Mouse (Mus musculus): ENCODE results near the gene Gm20388.
A peak's percentile ranks its signal among the peaks of the same experiment; 100 is the strongest.
"Not testable (repeated sequence)": the region's sequence is repeated elsewhere in the genome, so short reads cannot be mapped to it uniquely, and the experiment has no call there.

Gm20388 gene

DNA sequence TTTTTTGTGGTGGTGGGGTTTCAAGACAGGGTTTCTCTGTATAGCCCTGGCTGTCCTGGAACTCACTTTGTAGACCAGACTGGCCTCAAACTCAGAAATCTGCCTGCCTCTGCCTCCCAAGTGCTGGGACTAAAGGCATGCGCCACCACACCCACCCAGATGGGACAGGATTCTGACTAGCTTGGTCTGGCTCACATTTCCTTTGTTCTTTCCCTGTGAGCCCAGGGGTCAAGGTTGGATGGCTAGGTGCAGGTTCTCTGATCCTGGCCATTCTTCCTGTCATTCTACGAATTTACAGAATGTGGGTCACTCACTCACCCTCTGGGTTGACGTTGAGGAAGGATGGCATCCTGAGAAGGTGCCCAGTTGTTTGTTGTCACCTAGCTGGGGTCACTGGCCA lies 423.6 kb downstream of the Gm20388 start:
- not testable (repeated sequence) for DNase-seq (ENCODE audit: low spot score in 2 of 2)

DNA sequence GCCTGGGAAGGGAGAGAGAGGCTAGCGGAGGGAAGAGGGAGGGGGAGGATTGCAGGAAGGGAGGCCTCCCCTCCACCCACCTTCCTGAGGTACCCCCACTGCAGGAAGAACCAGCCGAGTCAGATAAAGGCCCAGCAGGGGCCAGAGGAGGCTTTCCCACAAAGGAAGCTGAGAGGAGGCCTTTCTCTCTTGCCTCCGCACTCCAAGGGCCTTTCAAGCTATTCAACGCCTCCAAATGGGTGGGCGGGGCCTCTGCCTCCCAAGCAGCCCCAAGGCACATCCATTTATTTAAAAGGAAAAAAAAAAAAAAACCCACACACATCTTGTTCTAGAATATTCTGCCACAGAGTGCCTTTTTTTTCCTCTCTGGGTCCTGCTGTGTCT lies 424.2 kb downstream of the Gm20388 start:
- DNase-seq (ENCODE audit: low spot score in 2 of 2) = no peak

DNA sequence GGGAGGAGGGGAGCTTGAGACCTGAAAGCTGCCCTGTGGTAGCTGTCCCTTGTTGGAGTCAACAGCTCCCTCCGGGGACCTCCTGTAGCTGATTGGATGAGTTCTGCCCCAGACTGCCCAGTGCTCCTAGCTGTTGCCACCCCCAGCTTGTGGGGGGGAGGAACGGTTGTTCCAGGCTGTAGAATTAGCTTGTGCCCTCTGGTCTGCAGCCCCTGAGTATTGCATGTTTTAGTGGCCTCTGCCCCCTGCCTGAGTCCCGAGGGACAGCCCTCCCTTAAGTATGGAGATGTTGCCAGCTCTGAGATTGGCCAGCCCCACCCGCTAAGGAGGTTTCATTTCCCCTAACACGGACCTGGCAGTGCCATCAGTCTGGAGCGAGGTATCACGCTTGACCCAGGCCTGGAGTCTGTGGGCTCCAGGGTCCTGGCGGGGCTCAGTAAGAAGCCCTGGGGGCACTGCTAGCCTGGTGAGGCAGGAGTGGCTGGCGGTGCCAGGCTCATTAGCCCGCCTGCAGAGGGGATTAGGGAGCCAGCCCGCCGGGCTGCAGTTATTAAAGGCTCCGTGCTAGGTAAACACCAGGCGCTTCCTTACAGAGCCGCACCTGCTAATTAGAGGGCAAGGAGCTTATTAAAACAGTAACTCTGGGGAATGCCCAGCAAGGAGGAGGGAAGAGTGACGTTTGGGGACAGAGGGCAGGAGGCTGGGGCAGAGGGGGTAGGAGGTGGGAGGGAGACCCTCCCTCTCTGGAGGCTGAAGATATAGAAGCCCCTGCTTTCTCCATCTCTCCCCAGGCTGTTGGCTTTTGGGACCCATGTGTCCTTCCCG lies 424.8 kb downstream of the Gm20388 start:
- peak in 1 of 2 experiments; percentile 35 for DNase-seq (ENCODE audit: low spot score in 2 of 2)

DNA sequence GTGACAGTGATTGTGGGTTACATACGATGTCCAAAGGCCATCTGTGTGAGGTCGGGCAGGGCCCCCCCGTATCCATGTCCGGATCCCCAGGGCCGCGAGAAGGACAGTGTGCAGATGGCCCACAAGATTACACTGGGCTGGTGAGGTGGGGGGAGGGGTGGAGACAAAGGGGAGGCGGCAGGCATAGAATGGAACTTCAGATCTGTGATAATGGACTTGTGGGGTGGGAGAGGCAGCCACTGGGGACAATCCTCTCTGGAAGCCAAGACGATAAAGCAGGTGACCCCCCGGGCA lies 425.4 kb downstream of the Gm20388 start:
- no peak for DNase-seq (ENCODE audit: low spot score in 2 of 2)

DNA sequence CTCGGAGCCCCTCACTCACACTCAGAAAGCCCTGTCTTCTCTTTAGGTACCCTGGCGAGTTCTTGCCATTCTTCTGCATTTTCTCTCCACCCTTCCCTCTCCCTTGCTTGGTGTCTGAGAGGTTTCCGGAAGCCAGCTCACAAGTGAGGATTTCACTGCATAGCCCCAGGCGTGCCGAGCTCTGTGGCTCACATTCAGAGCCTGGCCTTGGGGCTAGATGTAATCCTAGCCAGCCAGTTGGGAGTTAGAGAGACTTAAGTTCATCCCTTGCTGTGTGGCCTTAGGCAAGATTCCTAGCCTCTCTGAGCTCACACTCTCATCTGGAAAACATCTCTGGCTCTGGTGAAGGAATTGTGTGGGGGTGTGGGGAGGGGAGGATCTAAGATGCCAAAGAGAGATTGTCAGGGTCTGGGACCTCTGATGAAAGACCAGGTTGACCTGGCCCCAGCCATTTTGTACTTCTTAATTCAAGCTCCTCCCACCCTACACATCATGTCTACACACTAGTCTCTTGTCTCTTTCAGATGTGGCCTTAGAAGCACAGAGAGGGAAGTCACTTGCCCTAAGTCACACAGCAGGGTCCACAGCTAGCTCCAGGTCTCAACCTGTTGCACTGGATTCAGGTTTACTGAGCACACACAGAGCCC lies 426.4 kb downstream of the Gm20388 start:
- no peak for DNase-seq (ENCODE audit: low spot score in 2 of 2)

DNA sequence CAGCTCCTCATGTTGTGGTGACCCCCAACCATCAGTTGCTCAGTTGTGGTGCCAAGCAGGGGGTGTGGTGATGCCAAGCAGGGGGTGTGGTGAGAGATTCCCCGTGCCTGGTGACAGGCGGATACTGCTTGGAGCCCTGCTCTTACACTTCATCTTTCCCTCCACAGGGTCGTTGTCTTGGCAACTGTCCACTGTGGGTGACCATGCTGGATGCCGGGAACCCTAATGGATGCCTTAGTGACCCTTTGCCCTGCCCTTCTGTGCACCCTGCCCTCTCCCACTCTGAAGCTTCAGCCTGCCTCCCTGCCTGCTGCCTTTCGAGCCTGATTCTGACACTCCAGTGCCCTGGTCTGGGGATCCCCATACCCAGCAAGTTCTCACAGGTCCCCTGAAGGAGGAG lies 427.0 kb downstream of the Gm20388 start:
- no peak for DNase-seq (ENCODE audit: low spot score in 2 of 2)

DNA sequence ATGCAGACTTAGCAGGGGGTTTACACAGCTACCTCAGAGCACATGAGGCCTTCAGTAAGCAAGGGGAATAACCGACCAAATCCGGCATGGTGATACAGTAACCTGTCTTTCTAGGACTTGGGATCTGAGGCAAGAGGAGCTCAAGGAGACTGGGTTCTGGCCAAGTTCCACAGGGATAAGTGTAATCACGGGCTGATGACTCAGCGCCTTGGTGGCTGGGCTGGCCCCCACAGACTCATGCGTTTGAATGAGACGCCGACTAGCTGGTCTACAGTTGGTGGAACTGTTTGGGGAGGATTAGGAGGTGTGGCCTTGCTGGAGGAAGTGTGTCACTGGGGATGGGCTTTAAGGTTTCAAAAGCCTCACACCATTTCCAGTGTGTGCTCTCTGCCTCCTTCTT lies 428.0 kb downstream of the Gm20388 start:
- no peak for DNase-seq (ENCODE audit: low spot score in 2 of 2)

DNA sequence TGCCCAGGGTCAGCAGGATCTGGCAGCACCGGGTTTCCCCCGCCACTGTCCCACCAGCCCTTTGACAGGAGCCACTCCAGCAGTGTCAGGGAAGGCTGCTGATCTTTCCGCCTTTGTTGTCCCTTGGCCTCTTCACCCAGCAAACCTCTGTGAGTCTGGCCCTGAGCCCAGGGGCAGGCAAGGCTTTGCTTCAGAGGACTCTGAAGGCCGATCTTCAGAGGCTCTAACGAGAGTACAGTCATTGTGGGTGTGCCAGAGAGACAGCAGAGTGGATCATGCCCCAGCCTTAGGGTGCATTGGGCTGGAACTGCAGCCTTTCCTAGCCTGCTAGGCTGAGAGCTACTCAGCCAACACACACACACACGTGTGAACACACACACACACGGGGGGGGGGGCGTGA lies 429.1 kb downstream of the Gm20388 start:
- DNase-seq (ENCODE audit: low spot score in 2 of 2) = no peak

DNA sequence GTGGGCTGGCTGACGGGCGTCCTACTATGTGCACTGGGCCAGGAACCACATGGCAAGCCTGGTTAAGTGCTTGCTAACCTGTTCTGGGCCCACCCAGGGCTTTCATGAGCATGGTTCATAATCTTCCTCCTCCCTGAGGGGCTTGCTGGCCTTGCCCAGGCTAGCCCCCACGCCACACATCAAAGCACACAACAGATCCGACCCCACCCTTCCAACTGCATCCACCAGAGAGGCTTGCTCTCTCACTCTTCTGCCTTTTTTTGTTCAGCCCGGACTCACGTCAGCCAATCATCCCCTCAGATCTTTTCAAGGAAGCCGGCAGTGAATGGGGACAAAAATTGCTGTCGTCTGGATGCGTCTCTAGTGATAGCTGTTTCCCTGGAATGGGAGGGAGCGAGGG lies 430.5 kb downstream of the Gm20388 start:
- no peak for DNase-seq (ENCODE audit: low spot score in 2 of 2)

DNA sequence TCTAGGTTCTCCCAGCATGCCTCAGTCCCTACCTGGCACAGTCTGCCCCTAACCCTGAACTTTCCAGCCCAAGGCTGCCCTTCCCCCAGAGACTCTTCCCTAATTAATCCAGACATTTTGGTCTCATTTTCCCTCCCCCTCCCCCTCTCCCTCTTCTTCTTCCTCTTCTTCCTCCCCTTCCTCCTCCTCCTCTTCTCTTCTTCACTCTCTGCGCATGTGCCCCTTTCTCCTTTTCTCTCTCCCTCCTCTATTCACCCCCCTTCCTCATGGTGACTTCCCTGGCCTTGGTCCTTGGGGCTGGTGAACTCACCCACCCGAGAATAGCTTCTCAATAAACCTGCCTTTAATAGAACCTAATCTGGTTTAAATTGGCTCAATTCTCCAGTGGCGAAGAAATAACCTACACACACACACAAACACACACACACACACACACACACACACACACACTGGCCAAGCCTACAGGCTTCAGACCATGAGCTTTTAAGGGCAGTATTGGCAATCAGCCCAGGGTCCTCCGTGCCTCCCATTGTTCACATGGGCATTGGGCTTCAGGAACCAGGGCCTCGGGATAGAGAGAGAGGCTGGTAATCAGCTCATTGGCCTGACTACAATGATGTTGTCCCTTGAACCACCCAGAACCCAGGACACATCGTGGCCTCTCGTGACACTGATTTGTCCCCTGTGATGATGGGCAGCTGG lies 432.4 kb downstream of the Gm20388 start:
- DNase-seq (ENCODE audit: low spot score in 2 of 2) = no peak

DNA sequence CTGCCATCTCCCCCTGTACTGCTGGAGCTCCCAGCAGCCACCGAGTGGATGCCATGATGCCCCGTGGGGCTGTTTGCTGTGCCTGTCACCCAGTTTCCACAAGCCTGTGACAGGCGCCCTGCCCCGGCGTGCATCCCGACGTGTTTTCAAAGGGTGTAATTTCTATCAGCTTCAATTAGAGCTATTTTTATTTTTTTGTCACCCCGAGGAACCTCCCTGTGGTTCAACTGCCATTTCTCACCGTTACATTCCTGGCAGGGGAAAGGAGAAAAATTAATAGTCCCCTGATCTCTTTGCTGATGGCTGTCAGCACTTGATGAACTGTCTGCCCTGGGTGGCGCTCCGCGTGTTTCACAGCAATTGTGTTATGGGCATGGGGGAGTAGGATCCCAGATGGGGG lies 432.9 kb downstream of the Gm20388 start:
- DNase-seq (ENCODE audit: low spot score in 2 of 2) = no peak

DNA sequence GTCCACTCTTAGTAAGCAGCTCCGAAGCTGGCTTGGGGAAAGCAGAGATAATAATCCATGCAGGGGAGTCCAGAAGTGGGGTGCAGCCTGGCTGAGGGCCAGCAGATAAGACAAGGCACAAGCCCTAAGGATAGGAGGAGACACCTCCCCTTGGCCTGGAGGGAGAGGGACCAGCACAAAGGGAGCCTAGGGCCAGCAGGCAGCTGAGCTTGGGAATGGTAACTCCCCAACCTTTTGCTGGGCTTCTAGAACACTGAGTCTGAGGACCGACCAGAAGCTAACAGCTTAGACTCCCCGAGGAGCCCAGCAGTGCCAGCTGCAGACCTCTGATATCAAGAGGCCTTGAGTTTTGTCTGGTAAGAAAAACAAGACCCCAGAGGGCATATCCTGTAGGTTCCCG lies 433.5 kb downstream of the Gm20388 start:
- no peak for DNase-seq (ENCODE audit: low spot score in 2 of 2)

DNA sequence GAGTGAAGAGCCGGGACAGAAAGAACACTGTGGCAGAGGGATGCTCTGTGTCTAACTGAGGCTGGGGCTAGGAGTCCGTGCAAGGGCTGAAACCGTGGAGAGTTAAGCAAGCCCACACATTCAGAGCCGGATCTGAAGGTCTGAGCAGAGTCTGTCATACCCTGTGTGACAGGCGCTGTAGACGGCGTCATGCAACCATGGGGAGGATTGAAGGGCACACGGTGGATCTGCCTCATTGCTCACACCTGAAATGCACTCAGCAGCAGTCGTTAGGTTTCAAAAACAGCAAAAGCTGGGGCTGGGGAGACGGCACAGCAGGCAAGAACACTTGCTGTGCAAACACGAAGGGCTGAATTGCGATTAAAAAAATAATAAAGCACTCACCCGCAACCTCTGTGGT lies 433.9 kb downstream of the Gm20388 start:
- DNase-seq (ENCODE audit: low spot score in 2 of 2) = no peak

DNA sequence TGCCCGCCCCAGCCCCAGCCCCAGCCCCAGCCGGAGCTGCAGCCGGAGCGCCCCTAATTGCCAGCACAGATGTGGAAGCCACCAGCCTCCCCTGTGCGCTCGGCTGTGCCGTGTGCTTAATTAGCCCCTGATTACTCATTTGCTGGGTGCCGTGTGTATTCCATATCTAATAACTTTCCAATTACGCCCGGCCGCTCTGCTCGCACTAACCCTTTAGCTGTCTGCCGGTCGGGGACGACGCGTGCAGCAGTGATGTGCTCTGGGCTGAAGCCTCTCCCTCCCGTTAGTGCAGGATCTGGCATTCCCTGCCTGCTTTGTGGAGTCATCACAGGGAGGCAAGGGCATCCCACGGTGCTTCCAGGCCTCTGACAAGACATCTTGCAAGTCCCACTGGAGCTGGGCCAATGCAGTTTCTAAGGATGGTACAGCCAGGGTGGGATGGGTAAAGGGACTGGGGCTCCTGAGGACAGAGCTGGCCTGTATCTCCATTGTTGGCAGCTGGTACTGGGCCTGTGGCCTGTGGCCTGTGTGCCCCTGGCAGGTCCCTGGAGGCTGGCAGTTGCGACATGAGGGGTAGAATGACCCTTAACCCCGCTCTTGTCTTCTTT lies 437.2 kb downstream of the Gm20388 start:
- DNase-seq (ENCODE audit: low spot score in 2 of 2) = no peak

DNA sequence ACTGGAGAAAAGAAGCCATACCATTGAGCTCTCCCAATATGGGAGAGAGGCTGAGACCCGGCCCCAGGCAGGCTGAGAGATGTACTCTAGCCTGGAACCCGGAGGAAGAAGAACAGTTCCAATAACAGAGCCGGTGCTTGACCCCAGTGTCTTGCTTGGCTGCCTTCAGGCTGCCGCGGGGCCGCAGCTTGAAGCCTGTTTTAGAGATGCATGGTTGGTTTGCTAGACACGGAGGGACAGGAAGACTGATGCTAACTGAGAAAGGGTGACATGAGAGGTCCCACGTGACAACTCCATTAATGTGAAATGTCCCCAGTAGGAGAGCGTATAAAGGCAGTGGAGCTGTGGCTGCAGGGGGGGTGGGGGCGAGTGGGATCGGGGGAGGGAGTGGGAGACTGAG lies 438.3 kb downstream of the Gm20388 start:
- DNase-seq (ENCODE audit: low spot score in 2 of 2) = no peak

DNA sequence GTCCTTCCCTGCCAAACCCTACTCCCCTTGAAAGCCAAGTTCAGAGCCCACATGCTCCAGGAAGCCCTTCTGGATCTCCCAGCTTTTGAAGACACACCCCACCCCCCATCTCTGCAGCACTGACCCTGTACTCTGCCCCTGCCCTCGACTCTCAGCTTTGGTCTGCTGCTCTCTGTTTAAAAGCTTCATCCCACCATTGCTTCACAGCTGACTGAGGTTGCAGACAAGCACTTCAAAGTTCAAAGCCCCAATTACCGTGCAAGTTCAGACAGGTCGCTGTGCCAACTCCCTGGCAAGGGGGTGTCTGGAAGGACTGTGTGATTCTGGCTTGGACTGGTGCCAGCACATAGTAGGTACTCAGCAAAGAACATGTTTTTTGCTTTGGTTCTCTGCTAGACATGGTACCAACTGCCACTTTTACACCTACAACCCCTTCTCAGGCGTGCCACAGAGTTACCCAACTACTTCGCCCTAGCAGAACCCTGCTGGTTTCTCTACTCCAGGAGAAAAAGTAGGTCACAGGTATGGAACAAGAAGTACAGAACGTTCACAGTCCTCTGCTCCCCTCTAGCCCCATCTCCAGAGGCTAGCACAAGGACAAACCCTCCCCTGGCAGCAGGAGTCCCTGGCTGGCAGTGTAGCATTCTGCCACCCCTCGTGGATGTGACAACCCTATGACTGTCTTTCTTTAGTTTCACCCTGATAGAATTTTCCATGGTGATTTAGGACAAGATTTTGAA lies 440.9 kb downstream of the Gm20388 start:
- DNase-seq (ENCODE audit: low spot score in 2 of 2) = no peak

DNA sequence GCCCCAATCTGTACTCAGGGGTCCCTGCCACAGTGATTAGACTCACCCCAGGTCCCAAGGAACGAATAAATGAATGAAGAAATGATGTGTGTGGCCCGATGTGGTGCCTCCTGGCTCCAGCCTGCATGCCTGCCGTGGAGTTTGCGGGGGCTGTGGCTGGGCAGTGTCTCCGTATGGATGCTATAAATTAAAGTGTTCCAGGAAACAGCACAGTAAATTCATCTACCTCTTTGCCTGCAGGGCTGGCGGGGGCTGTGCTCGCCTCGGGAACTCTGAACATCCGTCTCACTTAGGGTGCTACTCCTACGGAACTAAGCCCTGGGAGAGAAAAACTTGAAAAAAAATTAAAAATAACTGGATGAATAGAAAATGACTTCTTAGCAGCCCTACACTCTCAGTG lies 441.5 kb downstream of the Gm20388 start:
- DNase-seq (ENCODE audit: low spot score in 2 of 2) = no peak

DNA sequence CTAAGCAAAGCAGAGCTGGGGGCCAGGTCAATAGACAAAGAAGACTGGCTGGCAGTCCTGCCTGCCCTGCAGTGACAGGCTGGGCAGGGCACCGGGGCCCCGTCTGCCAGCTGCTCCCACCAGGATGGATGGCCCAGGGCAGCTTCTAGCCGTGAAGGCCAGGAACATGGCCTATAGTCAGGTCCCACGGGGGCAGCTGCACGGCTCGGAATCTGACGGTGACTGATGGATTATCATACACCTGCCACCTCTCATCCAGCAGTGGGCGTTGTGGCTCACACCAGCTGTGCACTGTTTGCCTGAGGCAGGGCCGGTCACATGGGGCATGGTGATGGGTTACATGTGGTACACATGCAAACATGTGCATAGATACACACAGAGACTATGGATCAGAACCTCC lies 445.4 kb downstream of the Gm20388 start:
- no peak for DNase-seq (ENCODE audit: low spot score in 2 of 2)

DNA sequence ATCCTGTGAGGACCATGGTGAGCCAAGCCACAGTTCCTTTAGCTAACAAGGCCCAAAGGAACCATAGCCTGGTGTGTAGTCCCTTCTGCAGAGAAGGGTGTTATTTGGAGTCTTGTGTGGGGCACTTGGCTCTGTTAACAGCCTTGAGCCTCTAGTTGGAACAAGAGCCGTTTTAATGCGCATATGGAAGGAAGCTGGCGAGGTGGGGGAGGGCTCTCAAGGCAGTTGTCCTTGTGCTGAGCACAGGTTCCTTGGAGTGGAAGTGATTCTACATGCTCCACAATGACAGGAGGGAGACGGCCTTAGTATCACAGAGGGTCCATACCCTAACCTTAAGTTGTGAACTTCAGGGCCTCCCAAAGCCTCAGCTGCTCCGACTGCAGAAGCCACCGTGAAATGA lies 446.9 kb downstream of the Gm20388 start:
- DNase-seq (ENCODE audit: low spot score in 2 of 2) = no peak

DNA sequence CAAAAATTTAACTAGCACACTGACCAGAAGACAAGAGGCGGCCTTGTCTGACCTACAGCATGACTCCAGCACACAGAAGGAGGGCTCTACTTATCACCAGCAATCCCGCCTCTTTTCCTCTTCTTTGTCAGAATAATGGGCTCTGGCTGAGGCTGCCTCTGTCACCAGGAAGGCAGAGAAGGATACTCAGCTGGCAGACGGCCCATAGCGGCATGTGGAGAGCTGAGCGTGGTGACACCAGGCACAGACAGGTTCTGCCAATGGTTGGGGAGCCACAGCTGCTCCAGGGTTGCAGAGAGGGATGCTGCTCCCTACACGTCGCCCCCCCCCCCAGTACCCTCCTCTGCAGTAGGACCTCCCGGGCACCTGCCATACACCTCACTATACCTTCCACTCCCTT lies 450.7 kb downstream of the Gm20388 start:
- no peak for DNase-seq (ENCODE audit: low spot score in 2 of 2)

DNA sequence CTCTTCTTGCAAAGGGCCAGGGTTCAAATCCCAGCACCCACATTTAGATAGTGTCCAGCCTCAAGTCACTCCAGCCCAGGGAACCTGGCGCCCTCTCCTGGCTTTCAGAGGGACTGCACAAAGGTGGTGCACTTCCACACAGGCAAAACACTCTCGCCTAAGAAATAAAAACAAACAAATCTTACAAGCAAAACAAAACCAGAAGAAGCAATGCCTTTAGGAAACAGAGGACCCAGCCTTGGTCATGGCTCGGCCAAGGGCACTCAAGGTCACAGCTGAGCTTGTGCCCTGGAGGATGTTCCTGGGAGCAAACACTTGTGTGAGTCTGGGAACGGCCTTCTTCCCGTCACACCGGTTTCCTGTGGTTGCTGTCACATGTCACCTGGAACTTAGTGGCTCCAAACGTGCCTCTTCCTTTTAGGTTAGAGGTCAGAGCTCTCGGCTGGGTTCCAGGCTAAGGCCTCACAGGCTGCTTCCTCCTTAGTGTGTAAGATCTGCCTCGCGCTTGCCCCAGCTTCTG lies 453.0 kb downstream of the Gm20388 start:
- DNase-seq (ENCODE audit: low spot score in 2 of 2) = peak in 1 of 2 experiments; percentile 60

Data from urinary bladder, adult 18-20 months (tissue).